Mouse (Mus musculus): ENCODE measurements around the gene Ppfibp1. TPM values are rescaled to one million over a fixed set of nuclear protein-coding genes. Genes with fewer than 3 reads are reported as not detected.

Ppfibp1 gene
- total and polyA plus RNA-seq, 3 experiments = 23.4 to 28.2 (median 28.2) TPM

- no peak overlapping the region for H3K4me2 ChIP-seq (ENCODE audit: insufficient read depth, low read depth, poor library complexity, severe bottlenecking)
Measured at GRCm38 (mm10) chr6:146907061-146907794, 18.9 kb downstream of the Ppfibp1 start.

GRCm38 (mm10) chr6:146907795-146908190, 19.5 kb downstream of the Ppfibp1 start:
- no peak overlapping the region for H3K27ac ChIP-seq (ENCODE audit: insufficient read depth, low read depth)
- dilution Hi-C loops (cut with MboI; ENCODE audit: extremely low pct_ligation_motif_present, extremely low pct_unique_long_range_greater_than_20kb, low sequenced_read_pairs) = no loop called here
- no peak overlapping the region for H3K4me2 ChIP-seq (ENCODE audit: insufficient read depth, low read depth, poor library complexity, severe bottlenecking)

More at GRCm38 (mm10) chr6:146907061-146907794, 18.9 kb downstream of the Ppfibp1 start:
- DNase-seq (ENCODE audit: extremely low read depth) = no peak
- no peak overlapping the region for H3K9ac ChIP-seq (ENCODE audit: insufficient read depth, low read depth)
- H3K27me3 ChIP-seq (replicated peaks) = no peaks in the 10 kb centered on the region
- H3K79me2 ChIP-seq (replicated peaks; ENCODE audit: control insufficient read depth, extremely low read depth, insufficient read depth, poor library complexity, severe bottlenecking) = no peaks in the 10 kb centered on the region; the same call in 1 of the 2 replicates
- no peak overlapping the region for H3K27ac ChIP-seq (ENCODE audit: insufficient read depth, low read depth)
- dilution Hi-C loops (cut with MboI; ENCODE audit: extremely low pct_ligation_motif_present, extremely low pct_unique_long_range_greater_than_20kb, low sequenced_read_pairs) (no loop called here), in situ Hi-C loops (cut with MboI; ENCODE audit: low pct_ligation_motif_present, low pct_unique_long_range_greater_than_20kb, low sequenced_read_pairs) (no loop called here)
- no peak overlapping the region for H3K4me3 ChIP-seq (replicated peaks in 1 of 3; ENCODE audit: low read depth in 2 of 3, low read length in 2 of 3, poor library complexity in 1 of 3)
- TF ChIP-seq ELF1 (IDR thresholded peaks at IDR 0.05; ENCODE audit: low read depth, low read length) (no peak), MXI1 (IDR thresholded peaks at IDR 0.05; ENCODE audit: low read depth, low read length) (no peak), MAZ (IDR thresholded peaks at IDR 0.05; ENCODE audit: low read depth, low read length) (no peak), USF1 (IDR thresholded peaks at IDR 0.05; ENCODE audit: low read depth, low read length) (no peak), E2F4 (IDR thresholded peaks at IDR 0.05; ENCODE audit: insufficient replicate concordance, low read depth, low read length) (no peak), MYC (IDR thresholded peaks at IDR 0.05; ENCODE audit: low read depth, low read length) (no peak), UBTF (IDR thresholded peaks at IDR 0.05; ENCODE audit: low read depth, low read length) (no peak), ZNF384 (IDR thresholded peaks at IDR 0.05; ENCODE audit: low read depth, low read length) (no peak), KAT2A (IDR thresholded peaks at IDR 0.05; ENCODE audit: insufficient replicate concordance, low read length) (no peak), HCFC1 (IDR thresholded peaks at IDR 0.05; ENCODE audit: low read depth, low read length) (no peak), JUN (IDR thresholded peaks at IDR 0.05; ENCODE audit: insufficient read depth, low read depth, low read length) (no peak), EP300 (IDR thresholded peaks at IDR 0.05; ENCODE audit: low read length) (no peak), MAFK (IDR thresholded peaks at IDR 0.05; ENCODE audit: insufficient replicate concordance, low read length) (no peak), MAX (IDR thresholded peaks at IDR 0.05; ENCODE audit: low read length) (no peak), USF2 (conservative IDR thresholded peaks at IDR 0.05; ENCODE audit: low read depth, low read length) (no peak)
- H3K4me1 ChIP-seq (ENCODE audit: control insufficient read depth in 1 of 2, insufficient read depth in 2 of 2) = peaks cover 11 to 32% of the 10 kb centered on the region in 2 experiments
- H3K9me3 ChIP-seq (replicated peaks; ENCODE audit: low read length) = no peaks in the 10 kb centered on the region
- H3K36me3 ChIP-seq (replicated peaks in 1 of 2; ENCODE audit: control insufficient read depth in 1 of 2, insufficient read depth in 1 of 2, low read length in 1 of 2) = peaks cover 0 to 5% of the 10 kb centered on the region in 2 experiments

More at GRCm38 (mm10) chr6:146907795-146908190, 19.5 kb downstream of the Ppfibp1 start:
- Histone ChIP-seq H3K9ac (ENCODE audit: insufficient read depth, low read depth) (no peak overlapping the region), H3K4me1 (ENCODE audit: control insufficient read depth in 1 of 2, insufficient read depth in 2 of 2) (peaks cover 11 to 33% of the 10 kb centered on the region in 2 experiments), H3K27me3 (replicated peaks) (no peaks in the 10 kb centered on the region), H3K36me3 (replicated peaks in 1 of 2; ENCODE audit: control insufficient read depth in 1 of 2, insufficient read depth in 1 of 2, low read length in 1 of 2) (peaks cover 0 to 5% of the 10 kb centered on the region in 2 experiments), H3K4me3 (replicated peaks in 1 of 3; ENCODE audit: low read depth in 2 of 3, low read length in 2 of 3, poor library complexity in 1 of 3) (no peak overlapping the region), H3K79me2 (replicated peaks; ENCODE audit: control insufficient read depth, extremely low read depth, insufficient read depth, poor library complexity, severe bottlenecking) (no peaks in the 10 kb centered on the region; the same call in 1 of the 2 replicates), H3K9me3 (replicated peaks; ENCODE audit: low read length) (no peaks in the 10 kb centered on the region)
- in situ Hi-C loops (cut with MboI; ENCODE audit: low pct_ligation_motif_present, low pct_unique_long_range_greater_than_20kb, low sequenced_read_pairs) = no loop called here
- no peak for DNase-seq (ENCODE audit: extremely low read depth)
- TF ChIP-seq TBP (conservative IDR thresholded peaks at IDR 0.05; ENCODE audit: low read depth, low read length) = no peak
- no peak for TF ChIP-seq ZKSCAN1 (IDR thresholded peaks at IDR 0.05; ENCODE audit: borderline replicate concordance, low read depth, low read length)
